Mouse (Mus musculus) kidney, postnatal 10 days (tissue): Measurements from ENCODE around the gene Syap1.
"Not testable (repeated sequence)": the region's sequence is repeated elsewhere in the genome, so short reads cannot be mapped to it uniquely, and the experiment has no call there.

ENCODE experiments used
- DNase-seq: peaks from one replicate; pipeline ENCODE4 v3.0.0; 2021; ENCODE audit warnings: mixed read lengths

The Syap1 gene

GRCm38 (mm10) chrX:162887931-162888511 lies at the start of gene Syap1:
Gene Syap1, minus strand, starts transcription at chrX:162888447.
- peak; percentile 94 for DNase-seq

- no peak for DNase-seq
These were observed 43.2 kb upstream of the Syap1 start for GRCm38 (mm10) chrX:162931467-162931866.

GRCm38 (mm10) chrX:162921487-162922125 lies 33.4 kb upstream of the Syap1 start:
- DNase-seq, result peak; percentile 13

GRCm38 (mm10) chrX:162915697-162916096 lies 27.4 kb upstream of the Syap1 start:
- peak; percentile 75 for DNase-seq

- DNase-seq, result no peak
These were observed 25.4 kb upstream of the Syap1 start for GRCm38 (mm10) chrX:162913651-162914050.

DNA sequence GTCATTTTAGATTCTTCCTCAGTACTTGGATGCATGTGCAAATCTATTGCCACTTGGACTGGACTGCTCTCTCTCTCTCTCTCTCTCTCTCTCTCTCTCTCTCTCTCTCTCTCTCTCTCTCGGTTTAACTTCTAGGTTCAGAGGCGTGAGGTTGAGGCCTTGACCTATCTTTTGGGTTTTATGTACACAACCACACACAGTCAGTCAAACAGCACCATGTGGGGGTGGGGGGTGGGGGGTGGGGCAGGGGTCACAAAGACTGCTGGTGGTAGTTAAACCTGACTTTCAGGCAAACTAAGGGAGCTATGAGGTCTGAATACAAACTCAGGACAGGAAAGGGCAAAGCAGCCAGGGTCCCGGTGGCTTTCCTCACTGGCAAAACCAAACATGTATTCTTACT lies 19.3 kb upstream of the Syap1 start:
- no peak for DNase-seq

GRCm38 (mm10) chrX:162902040-162902734 lies 13.9 kb upstream of the Syap1 start:
- peak; percentile 55 for DNase-seq

DNA sequence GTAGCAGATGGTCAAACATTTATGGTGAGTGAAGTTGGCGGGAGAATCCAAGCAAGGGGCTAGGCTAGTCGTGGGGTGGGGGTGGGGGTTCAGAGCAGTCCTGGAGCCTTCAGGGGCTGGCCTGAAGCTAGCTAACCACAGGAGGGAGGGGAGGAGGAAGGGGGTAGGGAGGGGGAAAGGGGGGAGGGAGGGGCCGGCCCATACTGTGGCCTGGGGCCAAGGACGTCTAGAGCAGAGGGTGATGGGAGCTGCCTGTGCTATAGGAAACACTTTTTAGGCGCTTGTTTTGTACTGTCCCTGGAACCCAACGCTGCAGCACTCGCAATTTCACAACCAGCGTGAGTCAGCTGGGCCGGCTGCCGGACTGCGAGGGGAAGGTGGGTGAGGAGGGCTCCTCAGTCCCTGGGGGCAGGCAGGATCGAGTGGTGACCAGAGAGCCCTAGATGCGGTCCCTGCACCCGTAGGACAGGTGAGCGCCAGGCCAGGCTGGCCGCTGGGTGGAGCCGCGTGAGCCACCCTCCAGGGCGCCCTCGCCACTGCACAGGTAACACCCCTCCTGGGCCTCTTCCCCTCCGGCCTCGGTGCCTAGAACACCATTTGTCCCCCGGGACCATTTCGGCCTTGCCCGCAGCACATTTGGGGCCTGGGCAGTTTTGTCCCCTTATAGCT lies 13.3 kb upstream of the Syap1 start:
- peak; percentile 67 for DNase-seq

- DNase-seq, result no peak
These were observed 12.7 kb upstream of the Syap1 start, which contains the start of gene Ctps2 for GRCm38 (mm10) chrX:162900938-162901337. Gene Ctps2, plus strand, starts transcription at chrX:162901238.

DNA sequence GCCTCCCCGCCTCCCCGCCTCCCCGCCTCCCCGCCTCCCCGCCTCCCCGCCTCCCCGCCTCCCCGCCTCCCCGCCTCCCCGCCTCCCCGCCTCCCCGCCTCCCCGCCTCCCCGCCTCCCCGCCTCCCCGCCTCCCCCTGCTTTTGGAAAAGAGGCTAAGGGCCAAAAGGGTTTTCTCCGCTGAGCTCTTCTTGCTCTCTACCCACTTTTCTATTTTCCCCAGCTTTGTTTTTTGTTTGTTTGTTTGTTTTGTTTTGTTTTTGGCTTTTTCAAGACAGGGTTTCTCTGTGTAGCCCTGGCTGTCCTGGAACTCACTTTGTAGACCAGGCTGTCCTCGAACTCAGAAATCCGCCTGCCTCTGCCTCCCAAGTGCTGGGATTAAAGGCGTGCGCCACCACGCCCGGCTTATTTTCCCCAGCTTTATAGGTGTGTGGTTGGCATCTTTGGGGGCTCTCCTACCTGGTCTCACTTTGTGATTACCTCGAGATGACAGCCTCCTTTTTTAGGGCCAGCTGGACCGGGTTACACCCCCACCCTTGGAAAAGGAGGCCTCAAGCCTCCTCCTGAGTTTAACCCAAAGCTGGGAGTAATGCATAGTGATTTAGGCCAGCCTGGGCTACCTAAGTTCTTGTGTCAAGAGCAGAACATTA lies 452 bp upstream of the Syap1 start:
- not testable (repeated sequence) for DNase-seq

DNA sequence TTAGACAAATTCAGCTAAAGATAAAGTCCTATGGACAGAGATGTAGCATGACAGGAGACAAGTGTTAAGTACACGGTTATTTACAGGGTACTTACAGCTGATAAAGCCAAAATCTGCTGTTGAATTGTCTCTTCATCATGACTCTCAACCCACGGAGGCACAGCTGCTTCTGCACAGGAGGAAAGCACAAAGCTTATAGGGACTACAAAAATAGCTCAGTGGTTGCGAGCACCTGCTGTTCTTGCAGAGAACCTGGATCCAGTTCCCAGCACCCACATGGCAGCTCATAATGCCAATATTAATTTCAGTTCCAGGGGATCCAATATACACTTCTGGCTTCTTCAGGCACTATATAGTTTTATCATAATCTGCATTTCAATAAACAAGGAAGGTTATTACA lies 10.0 kb downstream of the Syap1 start:
- no peak for DNase-seq

DNA sequence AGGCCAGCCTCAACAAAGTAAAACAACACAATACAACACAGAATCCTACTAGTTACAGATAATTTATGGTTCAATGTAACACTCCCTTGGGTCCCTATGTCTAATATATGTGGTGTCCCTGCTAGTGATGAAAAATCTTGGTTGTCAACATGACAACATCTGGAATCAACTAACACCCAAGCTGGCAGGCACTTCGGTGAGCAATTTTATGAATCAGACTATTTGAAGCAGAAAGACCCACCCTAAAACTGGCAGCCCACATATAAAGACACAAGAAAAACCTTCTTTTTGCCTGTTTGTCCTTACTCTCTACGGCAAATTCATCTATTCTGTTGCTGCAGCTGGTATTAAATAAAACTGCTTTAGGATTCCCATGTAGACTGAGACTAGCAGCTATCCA lies 14.5 kb downstream of the Syap1 start:
- DNase-seq, result no peak

DNA sequence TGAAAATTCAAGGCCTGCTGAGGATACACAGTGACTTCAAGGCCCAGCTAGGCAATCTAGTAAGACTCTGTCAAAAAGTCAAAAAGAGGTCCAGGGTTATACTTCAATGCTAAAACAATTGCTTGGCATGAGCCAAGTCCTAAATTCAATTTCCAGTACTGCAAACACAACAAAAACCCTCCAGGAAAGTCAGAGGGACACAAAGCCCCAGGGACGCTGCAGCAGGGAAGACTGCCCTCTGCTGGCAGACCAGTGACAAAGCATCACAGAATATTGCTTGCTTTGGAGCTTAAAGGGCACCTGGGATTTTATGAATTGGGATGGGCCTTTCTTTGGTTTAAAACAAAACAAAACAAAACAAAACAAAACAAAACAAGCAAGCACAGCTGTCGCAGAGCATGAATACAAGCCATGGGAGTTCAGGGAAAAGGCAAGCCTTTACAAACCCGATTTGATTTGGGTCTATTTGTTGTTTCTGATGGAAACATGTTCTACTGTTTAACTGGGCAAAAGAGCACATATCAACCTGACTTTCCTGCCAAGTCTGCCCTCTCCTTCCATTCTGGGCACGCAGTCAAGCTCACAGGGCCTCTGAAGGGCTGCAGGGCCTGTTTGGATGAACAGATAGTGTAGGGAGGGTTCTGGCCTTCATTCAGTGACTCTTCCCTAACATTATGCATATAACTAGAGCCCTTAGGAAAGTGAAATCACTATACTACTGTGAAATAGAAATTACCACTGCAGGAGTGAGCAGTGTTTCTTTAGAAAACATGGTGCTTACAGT lies 16.3 kb downstream of the Syap1 start:
- DNase-seq, result peak; percentile 23

GRCm38 (mm10) chrX:162868294-162868965 lies 19.8 kb downstream of the Syap1 start:
- no peak for DNase-seq

DNA sequence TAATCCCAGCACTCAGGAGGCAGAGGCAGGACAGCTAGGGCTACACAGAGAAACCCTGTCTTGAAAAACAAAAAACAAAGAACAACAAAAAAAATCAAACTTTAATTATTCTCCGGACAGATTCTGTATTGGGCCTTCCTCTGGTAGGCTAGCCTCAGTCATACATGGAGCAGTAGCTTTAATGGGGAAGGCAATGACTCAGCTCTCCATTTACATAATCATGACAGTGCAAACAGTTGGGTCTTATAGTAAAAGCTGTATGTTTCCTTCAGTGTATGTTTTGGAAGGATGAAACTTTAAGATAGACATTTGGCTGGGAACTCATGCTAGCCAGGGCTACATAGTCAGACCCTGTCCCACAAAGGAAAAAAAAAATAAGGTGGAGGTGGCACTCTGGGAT lies 39.6 kb downstream of the Syap1 start:
- DNase-seq, result no peak

GRCm38 (mm10) chrX:162845531-162845930 lies 42.7 kb downstream of the Syap1 start:
- no peak for DNase-seq

GRCm38 (mm10) chrX:162844447-162845100 lies 43.7 kb downstream of the Syap1 start:
- DNase-seq, result peak; percentile 7

- DNase-seq, result no peak
These were observed 56.1 kb downstream of the Syap1 start for GRCm38 (mm10) chrX:162832101-162832500.

DNA sequence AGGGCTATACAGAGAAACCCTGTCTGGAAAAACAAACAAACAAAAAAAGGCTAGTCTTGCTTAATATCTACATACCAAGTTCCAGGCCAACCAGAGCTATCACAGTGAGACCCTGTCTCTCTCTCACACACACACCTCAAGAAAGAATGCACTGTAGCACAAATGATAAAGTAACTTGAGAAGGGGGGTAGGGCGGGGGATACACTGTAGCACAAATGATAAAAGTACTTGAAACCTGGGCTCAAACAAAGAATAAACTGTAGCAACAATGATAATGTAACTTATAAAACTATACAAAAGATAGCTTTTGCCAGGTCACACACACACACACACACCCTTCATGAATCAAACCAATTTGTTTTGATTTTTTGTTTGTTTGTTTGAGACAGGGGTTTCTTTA lies 56.7 kb downstream of the Syap1 start:
- no peak for DNase-seq

- no peak for DNase-seq
These were observed 57.2 kb downstream of the Syap1 start for GRCm38 (mm10) chrX:162831036-162831435.

GRCm38 (mm10) chrX:162830313-162830712 lies 57.9 kb downstream of the Syap1 start:
- DNase-seq, result not testable (repeated sequence)
